Mouse (Mus musculus) liver, embryonic 14.5 days (tissue): ENCODE data around the gene Neurl1a.

ENCODE experiments used
- CTCF ChIP-seq: IDR thresholded peaks from 2 replicates; pipeline ENCODE4 v1.5.1; 2016; ENCODE audit warnings: antibody characterized with exemption, low read depth, control low read depth
- EP300 ChIP-seq: IDR thresholded peaks from 2 replicates; pipeline ENCODE4 v1.6.1; 2016; ENCODE audit warnings: antibody characterized with exemption, low read depth

- TF ChIP-seq CTCF (no peak), EP300 (no peak)
Observed at GRCm38 (mm10) chr19:47222154-47222840, 43.7 kb downstream of the Neurl1a start.
